ENCODE assay signal across 8 mouse cellular contexts in genomic region chr10:84576029-84576394, GRCm38 (mm10). TPM values are rescaled to one million over a fixed set of nuclear protein-coding genes. Genes with fewer than 3 reads are reported as not detected.
DNase-seq lines count a peak whose midpoint lies in the region; ATAC-seq and TF ChIP-seq lines count a peak whose summit lies in the region.

No protein-coding gene starts in this region.

- H3K4me2 ChIP-seq in limb, embryonic 14.5 days (replicated peaks; ENCODE audit: low read depth, low read length, severe bottlenecking) = peak overlapping the region; percentile 95

- peak overlapping the region; percentile 56 for H3K4me3 ChIP-seq in C2C12 (ENCODE audit: insufficient read depth, poor library complexity, severe bottlenecking)
- H3K4me3 ChIP-seq in limb, embryonic 14.5 days (replicated peaks; ENCODE audit: low read length) = peak overlapping the region; percentile 89

- H3ac ChIP-seq in C2C12 (ENCODE audit: control insufficient read depth, insufficient read length, low read depth) = no peak overlapping the region

- TF ChIP-seq CTCF in C2C12 (IDR thresholded peaks at IDR 0.05; ENCODE audit: control insufficient read depth, insufficient read depth, insufficient read length) = no peak

- H3K27ac ChIP-seq in limb, embryonic 14.5 days (replicated peaks; ENCODE audit: low read depth, low read length) = no peak overlapping the region

- H3K9ac ChIP-seq in limb, embryonic 14.5 days (ENCODE audit: low read depth, low read length, severe bottlenecking) = peak overlapping the region; percentile 73; the same call in 1 of the 2 replicates

- no peaks in the 10 kb centered on the region for H3K27me3 ChIP-seq in C2C12 (ENCODE audit: control insufficient read depth, insufficient read depth, insufficient read length)
- no peaks in the 10 kb centered on the region for H3K27me3 ChIP-seq in limb, embryonic 14.5 days (ENCODE audit: control insufficient read depth, insufficient read depth, low read length)

- H3K79me3 ChIP-seq in C2C12 (ENCODE audit: low read depth) = no peaks in the 10 kb centered on the region

- no peaks in the 10 kb centered on the region for H3K79me2 ChIP-seq in C2C12 (ENCODE audit: control insufficient read depth, insufficient read depth)

- no peaks in the 10 kb centered on the region for H3K36me3 ChIP-seq in C2C12 (ENCODE audit: control insufficient read depth, insufficient read depth)
- H3K36me3 ChIP-seq in limb, embryonic 14.5 days (ENCODE audit: control insufficient read depth, insufficient read depth, low read length) = no peaks in the 10 kb centered on the region

- under 1% methylated on average over 14 of the region's 14 CpGs for WGBS in limb, embryonic 14.5 days

- peak; percentile 84 for DNase-seq in embryo, embryonic 10 days (ENCODE audit: low spot score)
- no peak for DNase-seq in embryo, embryonic 9.5 days (ENCODE audit: extremely low spot score)
- DNase-seq in limb, embryonic 14.5 days (ENCODE audit: low spot score) = no peak
- peak; percentile 93 for DNase-seq in skeletal muscle tissue, adult 2 months (ENCODE audit: low read depth, low spot score)
- DNase-seq in right cerebral cortex, postnatal 4 days = no peak
- DNase-seq in Muller cell, postnatal 12 days (ENCODE audit: inconsistent ontology term) = no peak

- peaks cover 12% of the 10 kb centered on the region for H3K4me1 ChIP-seq in limb, embryonic 14.5 days (ENCODE audit: control insufficient read depth, insufficient read depth, low read length)

- TF ChIP-seq POLR2A in limb, embryonic 14.5 days (IDR thresholded peaks at IDR 0.05; ENCODE audit: borderline replicate concordance, extremely low read depth, insufficient read depth, insufficient read length) = no peak

- peak; percentile 74 for ATAC-seq in erythroblast, adult 5-6 weeks (replicated peaks; ENCODE audit: low FRiP score, poor library complexity, severe bottlenecking)
- ATAC-seq in limb, embryonic 14.5 days (ENCODE audit: low FRiP score, low read depth) = peak; percentile 78

- no peaks in the 10 kb centered on the region for H3K9me3 ChIP-seq in limb, embryonic 14.5 days (ENCODE audit: control insufficient read depth, low read length)

TF ChIP-seq in C2C12, 6 proteins besides CTCF, POLR2A, EP300 and RAD21:
- TF ChIP-seq FOSL1 (IDR thresholded peaks at IDR 0.05; ENCODE audit: insufficient read depth, low read length, poor library complexity, severe bottlenecking) (no peak), USF1 (IDR thresholded peaks at IDR 0.05; ENCODE audit: low read depth) (peak; percentile 53), MAX (IDR thresholded peaks at IDR 0.05) (peak; percentile 98)

RNA-seq across cellular contexts. Expression of gene Tcp11l2, which starts 0.4 kb away (rescaled TPM):
- polyA plus RNA-seq in C2C12 (2012; fragmentation: generic; extraction: Trizol) = 0.91 TPM
- total RNA-seq in erythroblast, adult 5-6 weeks (2015; ENCODE audit: low replicate concordance) = 604 and 645 TPM in 2 replicates
- 495 and 623 TPM in 2 replicates for total RNA-seq in erythroblast, adult 5-6 weeks (2017; ENCODE audit: low replicate concordance)
- 15.8 and 27.9 TPM in 2 replicates for polyA plus RNA-seq in limb, embryonic 14.5 days (2012; rRNA removed)
- polyA plus RNA-seq in limb, embryonic 14.5 days (2014; fragmentation: Nextera tagmentation; extraction: Ambion mirVana) = 20.0 and 22.9 TPM in 2 replicates

RNA-seq across cellular contexts. Expression of gene Ckap4, which starts 42.1 kb away (rescaled TPM):
- polyA plus RNA-seq in C2C12 (2012; fragmentation: generic; extraction: Trizol) = 106 TPM
- total RNA-seq in erythroblast, adult 5-6 weeks (2015; ENCODE audit: low replicate concordance) = 43.8 and 45.6 TPM in 2 replicates
- total RNA-seq in erythroblast, adult 5-6 weeks (2017; ENCODE audit: low replicate concordance) = 29.6 and 38.4 TPM in 2 replicates
- 143 and 144 TPM in 2 replicates for polyA plus RNA-seq in limb, embryonic 14.5 days (2012; rRNA removed)
- polyA plus RNA-seq in limb, embryonic 14.5 days (2014; fragmentation: Nextera tagmentation; extraction: Ambion mirVana) = 186 and 189 TPM in 2 replicates

RNA-seq across cellular contexts. Expression of gene Polr3b, which starts 46.1 kb away (rescaled TPM):
- polyA plus RNA-seq in C2C12 (2012; fragmentation: generic; extraction: Trizol) = 9.5 TPM
- 44.1 and 50.5 TPM in 2 replicates for total RNA-seq in erythroblast, adult 5-6 weeks (2015; ENCODE audit: low replicate concordance)
- total RNA-seq in erythroblast, adult 5-6 weeks (2017; ENCODE audit: low replicate concordance) = 81.8 and 274 TPM in 2 replicates
- polyA plus RNA-seq in limb, embryonic 14.5 days (2012; rRNA removed) = 8.5 and 10.6 TPM in 2 replicates
- polyA plus RNA-seq in limb, embryonic 14.5 days (2014; fragmentation: Nextera tagmentation; extraction: Ambion mirVana) = 13.5 and 14.6 TPM in 2 replicates

Comparison
In these comparisons a context has a peak if more than half of its experiments do, and no peak if none do; other contexts are left out.
1. DNase-seq: peak in embryo, embryonic 10 days (single experiment) and skeletal muscle tissue, adult 2 months (single experiment); none in embryo, embryonic 9.5 days (single experiment), limb, embryonic 14.5 days (single experiment), right cerebral cortex, postnatal 4 days (single experiment) and Muller cell, postnatal 12 days (single experiment).